Mouse (Mus musculus) erythroid progenitor cell, adult 5-6 weeks (primary cell): ENCODE data around the gene Ctnnbl1. TPM values are rescaled to one million over a fixed set of nuclear protein-coding genes. Genes with fewer than 3 reads are reported as not detected.

ENCODE experiments used
- ATAC-seq: replicated peaks from 2 replicates; pipeline ENCODE4 v1.8.0; 2016; ENCODE audit warnings: moderate number of reproducible peaks, mild to moderate bottlenecking, moderate TSS enrichment, inconsistent platforms; ENCODE audit not compliant: poor library complexity, low FRiP score, severe bottlenecking
- total RNA-seq, 2 experiments: library from RNA; stranded (forward) in 1 of 2; stranded (reverse) in 1 of 2; fragments of 150-400 nt in 1 of 2; fragments of 186-747, 209-891 nt in 1 of 2; gene quantifications; 2 replicates each; pipeline versions ENCODE4 v1.2.3 to v1.2.4; 2015 to 2017; ENCODE audit warnings: low replicate concordance in 2 of 2

The Ctnnbl1 gene
- total RNA-seq, 2 experiments from 2014 or later, result 4.2 to 9.5 TPM

- no peak for ATAC-seq
These were observed 184.3 kb downstream of the Ctnnbl1 start for GRCm38 (mm10) chr2:157921551-157921950.

GRCm38 (mm10) chr2:157923406-157923805 lies 186.2 kb downstream of the Ctnnbl1 start:
- no peak for ATAC-seq

DNA sequence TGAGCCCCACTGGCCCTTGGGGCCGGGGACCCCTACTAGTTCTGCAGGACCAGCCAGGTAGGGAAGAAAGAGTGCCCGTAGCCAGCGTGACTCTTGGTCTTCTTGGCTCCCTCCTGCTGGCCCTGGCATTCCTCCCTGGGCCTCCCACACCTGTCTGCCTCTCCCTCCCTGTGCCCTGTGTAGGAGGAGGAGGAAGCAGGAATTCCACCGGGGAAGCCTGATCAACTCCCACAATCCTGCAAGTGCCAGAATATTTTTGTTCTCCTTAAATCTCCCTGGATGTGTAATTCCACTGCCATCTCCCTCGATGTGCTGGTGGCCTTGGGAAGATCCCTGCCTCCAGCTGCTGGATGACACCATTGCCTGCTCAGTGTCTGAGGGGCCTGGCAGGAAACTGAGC lies 187.3 kb downstream of the Ctnnbl1 start:
- ATAC-seq, result no peak

DNA sequence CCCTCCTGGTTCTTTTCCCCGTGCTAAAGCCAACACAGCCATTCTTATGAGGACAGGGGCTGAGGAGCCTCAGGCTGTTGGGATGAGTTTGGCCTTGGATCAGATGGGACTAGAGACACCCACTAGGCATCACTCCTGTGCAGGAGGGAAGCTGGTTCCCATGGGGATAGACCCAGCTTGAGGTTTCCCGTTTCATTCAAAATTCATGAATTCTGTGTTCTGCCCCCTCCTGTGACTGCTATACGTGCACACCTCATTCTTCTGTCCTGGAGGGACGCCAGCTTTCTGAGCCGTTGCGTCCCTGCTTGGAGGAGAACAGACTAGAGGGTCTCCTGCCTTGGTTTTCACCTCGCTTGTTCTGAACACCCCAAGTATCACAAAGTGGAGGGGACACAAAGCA lies 189.3 kb downstream of the Ctnnbl1 start:
- no peak for ATAC-seq

- ATAC-seq, result no peak
These were observed 189.7 kb downstream of the Ctnnbl1 start for GRCm38 (mm10) chr2:157926927-157927326.

DNA sequence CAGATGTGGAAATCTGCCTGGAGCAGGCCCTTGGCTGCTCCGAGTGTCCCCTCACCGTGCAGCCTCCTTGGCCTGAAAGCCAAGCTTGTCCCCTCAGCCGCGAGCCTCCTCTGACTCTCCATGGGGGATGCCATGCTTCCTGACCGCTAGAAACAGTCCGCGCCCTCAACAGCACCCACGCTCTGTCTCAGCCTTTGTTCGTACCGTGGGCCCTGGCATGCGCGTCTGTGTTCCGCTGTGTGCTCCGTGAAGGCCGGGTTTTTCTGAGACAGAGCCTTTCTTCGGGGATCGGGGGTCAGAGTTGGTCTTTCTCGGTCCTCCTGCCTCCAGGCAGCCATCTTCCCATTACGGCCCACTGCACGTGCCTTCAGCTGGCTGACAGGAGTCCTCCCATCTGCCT lies 190.2 kb downstream of the Ctnnbl1 start:
- ATAC-seq, result no peak

DNA sequence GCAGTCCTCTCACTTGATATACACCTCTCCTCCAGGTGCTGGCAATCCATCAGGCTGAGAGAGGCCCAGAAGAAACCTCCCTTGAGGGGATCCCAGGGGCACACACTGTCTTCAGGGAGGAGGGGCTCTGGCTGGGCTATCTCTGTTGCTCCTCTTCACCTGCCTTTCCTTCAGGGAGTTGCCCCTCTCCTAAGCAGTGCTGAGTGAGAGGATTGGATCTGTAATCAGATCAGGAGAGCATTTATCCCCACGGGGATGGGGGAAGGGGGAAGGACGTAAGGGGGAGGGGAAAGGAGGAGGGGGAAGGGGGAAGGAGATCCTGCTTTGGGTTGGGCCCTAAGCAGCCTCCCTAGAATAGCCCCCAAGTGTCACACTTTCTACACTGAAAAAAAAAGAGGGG lies 190.6 kb downstream of the Ctnnbl1 start:
- ATAC-seq, result no peak

GRCm38 (mm10) chr2:157932655-157933054 lies 195.5 kb downstream of the Ctnnbl1 start:
- no peak for ATAC-seq

DNA sequence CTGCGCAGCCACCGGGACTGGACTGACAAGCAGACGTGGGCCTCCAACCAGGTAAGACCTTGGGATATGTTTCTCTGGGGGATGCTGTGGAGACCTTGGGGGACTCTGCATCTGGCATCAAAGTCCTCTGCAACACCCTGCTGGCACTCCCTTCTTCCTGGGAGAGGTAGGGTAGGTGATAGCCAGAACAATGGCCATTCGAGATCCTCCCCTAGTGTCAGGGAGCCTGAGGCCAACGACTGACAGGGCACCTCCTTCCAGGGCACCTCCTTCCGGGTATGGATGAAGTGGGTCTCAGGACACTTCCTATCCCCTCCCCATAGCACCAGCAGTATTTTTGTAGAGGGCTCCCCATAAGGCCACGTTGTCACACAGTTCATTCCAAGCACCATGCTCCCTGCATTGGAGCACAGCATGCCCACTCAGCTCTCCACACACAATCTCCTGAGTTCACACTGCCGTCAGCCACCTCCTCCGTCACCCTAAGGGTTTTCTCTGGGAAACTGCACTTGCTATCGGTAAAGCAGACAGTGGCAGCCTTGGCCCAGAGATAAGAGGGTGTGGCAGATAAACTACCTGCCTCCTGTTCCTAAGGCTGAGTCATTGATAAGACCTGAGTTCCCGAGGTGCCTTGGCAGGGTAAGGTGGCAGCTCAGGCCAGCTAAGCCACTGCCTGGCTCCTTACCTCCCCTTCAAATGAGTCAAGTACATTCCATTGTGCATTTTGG lies 198.4 kb downstream of the Ctnnbl1 start:
- no peak for ATAC-seq

DNA sequence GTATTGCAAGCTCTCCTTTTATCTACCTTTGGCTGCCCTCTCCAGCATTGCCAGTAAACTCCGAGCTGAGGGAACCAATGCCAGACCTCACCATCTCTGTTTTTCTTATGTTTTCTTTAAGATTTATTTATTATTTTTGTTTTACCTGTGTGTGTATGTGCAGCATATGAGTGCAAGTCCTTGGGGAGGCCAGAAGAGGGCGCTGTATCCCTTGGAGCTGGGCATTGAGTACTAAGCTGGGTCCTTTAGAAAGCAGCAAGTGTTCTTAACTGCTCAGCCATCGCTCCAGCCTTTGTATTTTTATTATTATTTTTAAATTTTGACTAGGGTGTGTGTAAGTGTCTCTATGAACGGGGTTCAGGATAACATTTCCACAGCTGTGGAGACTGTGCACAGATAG lies 199.5 kb downstream of the Ctnnbl1 start:
- no peak for ATAC-seq

DNA sequence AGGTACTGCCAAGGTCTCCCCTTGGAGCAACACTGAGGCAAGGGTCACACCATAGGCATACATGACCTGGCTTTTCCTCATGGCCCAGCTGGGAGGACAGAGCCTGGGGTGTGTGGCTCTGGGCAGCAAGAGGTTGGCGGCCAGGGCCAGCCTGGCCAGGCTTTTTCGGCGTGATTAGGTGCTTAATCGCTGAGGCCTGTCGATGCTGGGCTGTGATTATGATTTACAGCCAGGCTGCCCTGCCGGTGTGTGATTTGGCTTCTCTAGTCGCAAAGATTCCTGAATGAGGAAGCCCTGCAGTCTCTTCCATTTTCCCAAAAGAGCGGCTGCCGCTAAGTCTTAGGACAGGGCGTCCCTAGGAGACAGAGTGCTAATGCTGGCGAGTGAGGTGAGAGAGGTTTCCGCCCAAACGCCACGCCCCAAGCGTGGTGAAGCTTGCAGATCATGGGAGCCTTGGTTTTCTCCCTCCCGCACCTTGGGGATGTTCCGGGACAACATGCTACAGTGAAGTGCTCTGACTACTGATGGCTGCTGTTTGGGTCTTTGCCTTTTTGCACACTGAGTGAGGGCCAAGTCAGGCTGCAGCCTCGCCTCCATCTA lies 203.5 kb downstream of the Ctnnbl1 start:
- no peak for ATAC-seq

Other genes starting within 250 kb of the Ctnnbl1 start
- gene Nnat, start 177.3 kb upstream of the Ctnnbl1 start, total RNA-seq (2015; ENCODE audit: low replicate concordance), result not detected in 2 replicates
- gene Nnat, start 177.3 kb upstream of the Ctnnbl1 start, total RNA-seq (2017; ENCODE audit: low replicate concordance), result not detected in 2 replicates
- gene Blcap, start 166.1 kb upstream of the Ctnnbl1 start, total RNA-seq (2015; ENCODE audit: low replicate concordance), result 1.7 and 4.0 TPM in 2 replicates
- 1.8 and 3.2 TPM in 2 replicates for gene Blcap, start 166.1 kb upstream of the Ctnnbl1 start, total RNA-seq (2017; ENCODE audit: low replicate concordance)
- not detected in 2 replicates for gene Vstm2l, start 177.3 kb downstream of the Ctnnbl1 start, total RNA-seq (2015; ENCODE audit: low replicate concordance)
- not detected in 2 replicates for gene Vstm2l, start 177.3 kb downstream of the Ctnnbl1 start, total RNA-seq (2017; ENCODE audit: low replicate concordance)